10 mouse cellular contexts compared by ENCODE assay signal in the genomic region with DNA sequence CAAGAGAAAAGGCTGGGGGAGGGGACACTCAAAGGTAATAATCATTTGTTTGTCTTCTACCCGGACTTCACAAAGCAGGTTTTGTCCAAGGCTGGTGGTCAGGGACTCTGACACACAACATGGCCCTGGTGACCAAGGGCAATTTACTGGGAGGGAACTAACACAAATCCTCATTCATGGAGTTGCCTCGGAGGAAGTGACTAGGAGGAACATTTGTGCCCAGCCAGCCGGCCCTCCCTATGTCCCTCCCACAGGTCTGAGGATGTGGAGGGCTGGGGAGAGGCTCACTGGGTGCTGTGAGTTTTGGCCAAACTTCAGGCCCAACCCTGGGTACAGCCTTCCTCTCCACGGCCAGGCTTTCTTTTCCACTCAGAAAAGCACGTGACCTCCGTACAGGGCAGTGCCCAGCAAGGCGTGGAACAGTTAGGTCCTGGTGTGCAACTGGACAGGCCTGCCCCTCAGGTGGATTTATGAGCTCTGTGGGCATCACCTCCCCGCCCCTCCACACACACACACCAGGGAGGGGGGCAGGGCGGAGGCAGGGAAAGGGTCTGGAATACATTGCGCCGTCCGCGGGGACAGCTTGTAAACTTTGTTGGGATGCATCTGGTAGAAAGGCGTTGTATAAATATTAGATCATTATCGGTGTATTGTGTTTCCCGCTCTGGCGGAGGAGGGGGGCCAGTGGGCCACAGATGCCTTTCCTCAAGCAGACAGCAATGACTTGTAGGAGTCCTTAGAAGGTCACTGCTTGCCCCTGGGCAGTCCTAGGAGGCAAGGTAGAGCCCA. TPM values are rescaled to one million over a fixed set of nuclear protein-coding genes. Genes with fewer than 3 reads are reported as not detected.
DNase-seq lines count a peak whose midpoint lies in the region; ATAC-seq lines count a peak whose summit lies in the region.
"Had no signal": no experiment of that assay in that cellular context is flagged by ENCODE, and none has a peak within 500 bp of the region (broad histone marks: within the 10 kb centered on the region; RNA-seq: fewer than 3 reads in every experiment).

No protein-coding gene starts in this region.

- peak; percentile 87 for ATAC-seq in kidney, embryonic 16.5 days (ENCODE audit: low FRiP score, low TSS enrichment)
- ATAC-seq in CD4-positive, CD25-positive, alpha-beta regulatory T cell, adult 4 months, result no peak
- ATAC-seq in megakaryocyte progenitor cell, adult 5-6 weeks (replicated peaks; ENCODE audit: poor library complexity), result no peak

- H3K4me3 ChIP-seq in kidney, embryonic 16.5 days (ENCODE audit: low read length), result 0 out of 2 replicates have a peak overlapping the region, but pooled peaks have one; percentile 2
- H3K4me3 ChIP-seq: erythroblast, embryonic 14.5 days had no signal

- 5% methylated on average over 17 of the region's 17 CpGs for WGBS in kidney, embryonic 16.5 days

- peak overlapping the region; percentile 80 for H3K27ac ChIP-seq in kidney, embryonic 16.5 days (ENCODE audit: low read length)

- H3K9ac ChIP-seq in kidney, embryonic 16.5 days (replicated peaks; ENCODE audit: low read length), result 0 out of 2 replicates have a peak overlapping the region, but pooled peaks have one; percentile 4

- H3K36me3 ChIP-seq in kidney, embryonic 16.5 days (ENCODE audit: insufficient read depth, low read length), result no peaks in the 10 kb centered on the region
- H3K36me3 ChIP-seq: G1E had no signal

- peak; percentile 6 to 41 for DNase-seq in urinary bladder, adult 18-20 months (ENCODE audit: low spot score in 2 of 2)
- no peak for DNase-seq in urinary bladder, adult 2 months (ENCODE audit: low spot score)
- peak; percentile 55 for DNase-seq in mesoderm, embryonic 11.5 days (ENCODE audit: low read depth, low spot score)
- peak; percentile 36 for DNase-seq in yolk sac, embryonic 10.5 days (ENCODE audit: low spot score)
- no peak for DNase-seq in cerebellum, postnatal 10 days

- no peaks in the 10 kb centered on the region; the same call in 1 of the 2 replicates for H3K27me3 ChIP-seq in kidney, embryonic 16.5 days (ENCODE audit: insufficient read depth, low read length)

- H3K4me2 ChIP-seq in kidney, embryonic 16.5 days (replicated peaks; ENCODE audit: low read depth, low read length), result peak overlapping the region; percentile 37

- no peaks in the 10 kb centered on the region for H3K9me3 ChIP-seq in kidney, embryonic 16.5 days (ENCODE audit: low read length)

- peaks cover 44% of the 10 kb centered on the region for H3K4me1 ChIP-seq in kidney, embryonic 16.5 days (ENCODE audit: insufficient read depth, low read length)

RNA-seq across cellular contexts. Expression of a gene that starts 41.6 kb away (rescaled TPM):
- not detected in 2 replicates for polyA plus RNA-seq in urinary bladder, adult 2 months (2012; rRNA removed)
- polyA plus RNA-seq in kidney, embryonic 16.5 days (2015; fragmentation: Nextera tagmentation; extraction: Ambion mirVana), result 0.06 and 0.13 TPM in 2 replicates
- not detected for polyA plus RNA-seq in CD4-positive, CD25-positive, alpha-beta regulatory T cell, adult 4 months (2017; shearing (Covaris generic))
- total RNA-seq in megakaryocyte progenitor cell, adult 5-6 weeks (2015), result not detected in 2 replicates
- not detected in 2 replicates for total RNA-seq in megakaryocyte progenitor cell, adult 5-6 weeks (2017)
- polyA plus RNA-seq: erythroblast, embryonic 14.5 days; G1E had no signal

Comparison
In these comparisons a context has a peak if more than half of its experiments do, and no peak if none do; other contexts are left out.
1. DNase-seq: peak in urinary bladder, adult 18-20 months (2 of 2), mesoderm, embryonic 11.5 days (single experiment) and yolk sac, embryonic 10.5 days (single experiment); none in urinary bladder, adult 2 months (single experiment) and cerebellum, postnatal 10 days (0 of 2).